Mouse (Mus musculus) brain, embryonic 18.5 days (tissue): Measurements from ENCODE around the gene Gm5868.
A peak's percentile ranks its signal among the peaks of the same experiment; 100 is the strongest.
"Not testable (repeated sequence)": the region's sequence is repeated elsewhere in the genome, so short reads cannot be mapped to it uniquely, and the experiment has no call there.

ENCODE experiments used
- DNase-seq: peaks from one replicate; pipeline ENCODE4 v3.0.0-alpha.2; 2012; ENCODE audit warnings: low read depth, low spot score

The Gm5868 gene

GRCm38 (mm10) chr5:72587192-72587681, at the start of gene Gm5868:
Gene Gm5868 (minus strand): TSS chr5:72587551.
- no peak for DNase-seq

- DNase-seq: no peak
Measured at GRCm38 (mm10) chr5:72636576-72636975, 49.2 kb upstream of the Gm5868 start.

GRCm38 (mm10) chr5:72636122-72636521, 48.8 kb upstream of the Gm5868 start:
- no peak for DNase-seq

- no peak for DNase-seq
Measured at GRCm38 (mm10) chr5:72634791-72635271, 47.5 kb upstream of the Gm5868 start.

GRCm38 (mm10) chr5:72630026-72630425, 42.7 kb upstream of the Gm5868 start:
- DNase-seq: no peak

GRCm38 (mm10) chr5:72621022-72621421, 33.7 kb upstream of the Gm5868 start:
- no peak for DNase-seq

GRCm38 (mm10) chr5:72617413-72617812, 30.1 kb upstream of the Gm5868 start:
- DNase-seq: no peak

GRCm38 (mm10) chr5:72603138-72603537, 15.8 kb upstream of the Gm5868 start:
- DNase-seq: no peak

- DNase-seq: no peak
Measured at GRCm38 (mm10) chr5:72601006-72601405, 13.7 kb upstream of the Gm5868 start.

GRCm38 (mm10) chr5:72586667-72587191, 622 bp downstream of the Gm5868 start:
- not testable (repeated sequence) for DNase-seq

GRCm38 (mm10) chr5:72586122-72586521, 1.2 kb downstream of the Gm5868 start:
- DNase-seq: not testable (repeated sequence)

- DNase-seq: not testable (repeated sequence)
Measured at GRCm38 (mm10) chr5:72580970-72581332, 6.4 kb downstream of the Gm5868 start, which contains the start of gene Zar1. Gene Zar1 (minus strand): TSS chr5:72581254.

- DNase-seq: not testable (repeated sequence)
Measured at GRCm38 (mm10) chr5:72580088-72580969, 7.0 kb downstream of the Gm5868 start.

- DNase-seq: not testable (repeated sequence)
Measured at GRCm38 (mm10) chr5:72579599-72579998, 7.8 kb downstream of the Gm5868 start.

- no peak for DNase-seq
Measured at GRCm38 (mm10) chr5:72565621-72566020, 21.7 kb downstream of the Gm5868 start.

GRCm38 (mm10) chr5:72563183-72563582, 24.2 kb downstream of the Gm5868 start:
- not testable (repeated sequence) for DNase-seq

- DNase-seq: no peak
Measured at GRCm38 (mm10) chr5:72560976-72561628, 26.2 kb downstream of the Gm5868 start.

GRCm38 (mm10) chr5:72559544-72560049, 27.8 kb downstream of the Gm5868 start, which contains the start of gene Nfxl1:
Gene Nfxl1 (minus strand): TSS chr5:72559684.
- peak; percentile 97 for DNase-seq

- no peak for DNase-seq
Measured at GRCm38 (mm10) chr5:72558716-72559526, 28.4 kb downstream of the Gm5868 start.

- no peak for DNase-seq
Measured at GRCm38 (mm10) chr5:72556245-72556644, 31.1 kb downstream of the Gm5868 start.

GRCm38 (mm10) chr5:72551209-72551608, 36.1 kb downstream of the Gm5868 start:
- no peak for DNase-seq
